Mouse (Mus musculus) megakaryocyte-erythroid progenitor cell, adult 5 weeks (primary cell): ENCODE measurements around the gene Rbm25. TPM values are rescaled to one million over a fixed set of nuclear protein-coding genes. Genes with fewer than 3 reads are reported as not detected.

ENCODE experiments used
- polyA plus RNA-seq: library from polyadenylated mRNA; stranded (reverse); fragments of >175 nt; gene quantifications from 2 replicates; pipeline ENCODE4 v1.2.3, GENCODE M21; 2012

The Rbm25 gene
- 45.6 and 66.7 TPM in 2 replicates for polyA plus RNA-seq

GRCm38 (mm10) chr12:83630936-83631335 lies at the start of gene Rbm25:
Gene Rbm25 (plus strand): TSS chr12:83631236.

DNA sequence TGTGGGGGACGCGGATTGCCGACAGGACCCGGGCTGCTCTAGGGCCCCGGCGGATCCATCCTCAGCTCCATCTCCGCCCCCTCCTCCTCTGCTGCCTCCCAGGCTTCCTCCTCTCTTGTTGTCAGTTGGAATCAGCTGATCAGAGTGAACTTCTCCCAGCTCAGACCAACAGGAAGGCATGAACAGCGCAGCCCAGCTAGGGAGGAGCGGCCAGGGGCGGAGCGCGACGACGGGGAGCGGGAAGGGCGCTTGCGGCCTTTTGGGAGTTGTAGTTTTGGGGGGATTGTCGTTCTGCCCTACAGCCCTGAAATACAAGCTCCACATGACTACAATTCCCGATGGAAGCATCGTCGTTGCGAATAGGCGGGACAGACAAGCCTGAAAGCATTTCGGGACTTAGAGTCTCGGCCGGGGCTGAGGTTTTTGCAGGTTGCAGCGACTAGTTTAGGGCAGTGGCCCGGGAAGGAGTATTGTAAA lies 34.0 kb upstream of the Rbm25 start, which contains the start of gene Zfyve1:
TSS of gene Zfyve1 (minus strand) at position 198 of the 477 bp plus-strand sequence.

GRCm38 (mm10) chr12:83687934-83688315 lies 56.9 kb downstream of the Rbm25 start, which contains the start of gene Psen1:
Gene Psen1 (plus strand): TSS chr12:83688152.

Other genes starting within 250 kb of the Rbm25 start
- gene Dpf3, start 143.5 kb upstream of the Rbm25 start, polyA plus RNA-seq, result 7.1 and 12.9 TPM in 2 replicates
- gene Dcaf4, start 110.8 kb upstream of the Rbm25 start, polyA plus RNA-seq, result 15.0 and 19.9 TPM in 2 replicates
- 9.6 and 9.8 TPM in 2 replicates for gene Zfyve1, start 34.0 kb upstream of the Rbm25 start, polyA plus RNA-seq
- 24.8 and 26.0 TPM in 2 replicates for gene Psen1, start 56.9 kb downstream of the Rbm25 start, polyA plus RNA-seq
- 0.01 and 0.02 TPM in 2 replicates for gene Papln, start 132.4 kb downstream of the Rbm25 start, polyA plus RNA-seq